Mouse (Mus musculus): ENCODE data around the gene Gm38431. TPM values are rescaled to one million over a fixed set of nuclear protein-coding genes. Genes with fewer than 3 reads are reported as not detected.

Gene Gm38431
- polyA plus RNA-seq, 1 experiment from 2014 or later: 1.3 TPM

GRCm38 (mm10) chr9:21133064-21133707 is 41.4 kb upstream of the Gm38431 start:
- WGBS: 68% methylated on average over 9 of the region's 9 CpGs
- peaks cover 11% of the 10 kb centered on the region for H3K36me3 ChIP-seq (ENCODE audit: control insufficient read depth, insufficient read depth, low read length)
- no peak overlapping the region for H3K4me2 ChIP-seq (ENCODE audit: low read length)
- H3K4me1 ChIP-seq (ENCODE audit: control insufficient read depth in 2 of 2, insufficient read depth in 2 of 2, low read length in 2 of 2): peaks cover 4 to 7% of the 10 kb centered on the region in 2 experiments; a peak in 2 of 4 replicates
- no peak overlapping the region for H3K27ac ChIP-seq (replicated peaks in 1 of 2; ENCODE audit: control insufficient read depth in 1 of 2, insufficient read depth in 1 of 2, low read depth in 2 of 2, low read length in 2 of 2)
- no peak for ATAC-seq (ENCODE audit: insufficient number of reproducible peaks, insufficient read depth, low FRiP score, low read depth)
- H3K4me3 ChIP-seq (ENCODE audit: control insufficient read depth in 1 of 2, insufficient read depth in 1 of 2, low read depth in 1 of 2, low read length in 2 of 2): no peak overlapping the region
- H3K27me3 ChIP-seq (ENCODE audit: control insufficient read depth, insufficient read depth, low read length): no peaks in the 10 kb centered on the region
- H3K9ac ChIP-seq (ENCODE audit: low read length): no peak overlapping the region
- no peaks in the 10 kb centered on the region for H3K9me3 ChIP-seq (ENCODE audit: control insufficient read depth, low read length)

- Histone ChIP-seq H3K36me3 (ENCODE audit: control insufficient read depth, insufficient read depth, low read length) (peaks cover 7% of the 10 kb centered on the region), H3K4me2 (ENCODE audit: low read length) (no peak overlapping the region), H3K4me1 (ENCODE audit: control insufficient read depth in 2 of 2, insufficient read depth in 2 of 2, low read length in 2 of 2) (peaks cover 4 to 7% of the 10 kb centered on the region in 2 experiments; a peak in 2 of 4 replicates), H3K9me3 (ENCODE audit: control insufficient read depth, low read length) (no peaks in the 10 kb centered on the region), H3K27me3 (ENCODE audit: control insufficient read depth, insufficient read depth, low read length) (no peaks in the 10 kb centered on the region), H3K9ac (ENCODE audit: low read length) (no peak overlapping the region), H3K4me3 (ENCODE audit: control insufficient read depth in 1 of 2, insufficient read depth in 1 of 2, low read depth in 1 of 2, low read length in 2 of 2) (no peak overlapping the region), H3K27ac (replicated peaks in 1 of 2; ENCODE audit: control insufficient read depth in 1 of 2, insufficient read depth in 1 of 2, low read depth in 2 of 2, low read length in 2 of 2) (no peak overlapping the region)
- no peak for ATAC-seq (ENCODE audit: insufficient number of reproducible peaks, insufficient read depth, low FRiP score, low read depth)
- WGBS: 75% methylated on average over 12 of the region's 12 CpGs
Observed at GRCm38 (mm10) chr9:21132102-21132775, 40.4 kb upstream of the Gm38431 start.

- WGBS: 6% methylated on average over 37 of the region's 37 CpGs
- Histone ChIP-seq H3K4me1 (ENCODE audit: control insufficient read depth in 2 of 2, insufficient read depth in 2 of 2, low read length in 2 of 2) (peaks cover 10 to 11% of the 10 kb centered on the region in 2 experiments), H3K9ac (ENCODE audit: low read length) (peak within 1 kb of the TSS; percentile 76), H3K9me3 (ENCODE audit: control insufficient read depth, low read length) (no peaks in the 10 kb centered on the region), H3K27ac (replicated peaks in 1 of 2; ENCODE audit: control insufficient read depth in 1 of 2, insufficient read depth in 1 of 2, low read depth in 2 of 2, low read length in 2 of 2) (peak within 1 kb of the TSS; percentile 49 to 56), H3K4me2 (ENCODE audit: low read length) (peak within 1 kb of the TSS; percentile 84), H3K27me3 (ENCODE audit: control insufficient read depth, insufficient read depth, low read length) (no peaks in the 10 kb centered on the region), H3K4me3 (ENCODE audit: control insufficient read depth in 1 of 2, insufficient read depth in 1 of 2, low read depth in 1 of 2, low read length in 2 of 2) (peak within 1 kb of the TSS; percentile 63 to 65), H3K36me3 (ENCODE audit: control insufficient read depth, insufficient read depth, low read length) (peaks cover 14% of the 10 kb centered on the region)
- ATAC-seq (ENCODE audit: insufficient number of reproducible peaks, insufficient read depth, low FRiP score, low read depth): peak; percentile 92
Observed at GRCm38 (mm10) chr9:21131059-21131956, 39.5 kb upstream of the Gm38431 start, which contains the start of gene Tyk2. Gene Tyk2, minus strand, starts transcription at chr9:21131243.

- Histone ChIP-seq H3K36me3 (ENCODE audit: control insufficient read depth, insufficient read depth, low read length) (peaks cover 55% of the 10 kb centered on the region), H3K9ac (ENCODE audit: low read length) (no peak overlapping the region), H3K27me3 (ENCODE audit: control insufficient read depth, insufficient read depth, low read length) (no peaks in the 10 kb centered on the region), H3K4me2 (ENCODE audit: low read length) (peak overlapping the region; percentile 2; the same call in 1 of the 2 replicates), H3K9me3 (ENCODE audit: control insufficient read depth, low read length) (no peaks in the 10 kb centered on the region), H3K27ac (replicated peaks in 1 of 2; ENCODE audit: control insufficient read depth in 1 of 2, insufficient read depth in 1 of 2, low read depth in 2 of 2, low read length in 2 of 2) (peak overlapping the region; percentile 70 to 74), H3K4me1 (ENCODE audit: control insufficient read depth in 2 of 2, insufficient read depth in 2 of 2, low read length in 2 of 2) (peaks cover 13 to 20% of the 10 kb centered on the region in 2 experiments), H3K4me3 (ENCODE audit: control insufficient read depth in 1 of 2, insufficient read depth in 1 of 2, low read depth in 1 of 2, low read length in 2 of 2) (no peak overlapping the region)
- WGBS: 2% methylated on average over 2 of the region's 2 CpGs
- ATAC-seq (ENCODE audit: insufficient number of reproducible peaks, insufficient read depth, low FRiP score, low read depth): peak; percentile 60
Observed at GRCm38 (mm10) chr9:21126259-21126627, 34.4 kb upstream of the Gm38431 start.

GRCm38 (mm10) chr9:21125502-21126258 is 33.9 kb upstream of the Gm38431 start:
- Histone ChIP-seq H3K27me3 (ENCODE audit: control insufficient read depth, insufficient read depth, low read length) (no peaks in the 10 kb centered on the region), H3K27ac (replicated peaks in 1 of 2; ENCODE audit: control insufficient read depth in 1 of 2, insufficient read depth in 1 of 2, low read depth in 2 of 2, low read length in 2 of 2) (peak overlapping the region; percentile 74 to 93), H3K9ac (ENCODE audit: low read length) (peak overlapping the region; percentile 45; the same call in 1 of the 2 replicates), H3K9me3 (ENCODE audit: control insufficient read depth, low read length) (no peaks in the 10 kb centered on the region), H3K36me3 (ENCODE audit: control insufficient read depth, insufficient read depth, low read length) (peaks cover 58% of the 10 kb centered on the region), H3K4me1 (ENCODE audit: control insufficient read depth in 2 of 2, insufficient read depth in 2 of 2, low read length in 2 of 2) (peaks cover 13 to 20% of the 10 kb centered on the region in 2 experiments), H3K4me3 (ENCODE audit: control insufficient read depth in 1 of 2, insufficient read depth in 1 of 2, low read depth in 1 of 2, low read length in 2 of 2) (no peak overlapping the region), H3K4me2 (ENCODE audit: low read length) (peak overlapping the region; percentile 2; the same call in 1 of the 2 replicates)
- WGBS: 73% methylated on average over 9 of the region's 9 CpGs
- 0 out of 2 replicates have a peak, but pooled peaks have one; percentile 1 for ATAC-seq (ENCODE audit: insufficient number of reproducible peaks, insufficient read depth, low FRiP score, low read depth)

GRCm38 (mm10) chr9:21124837-21125236 is 33.0 kb upstream of the Gm38431 start:
- no peak overlapping the region for H3K9ac ChIP-seq (ENCODE audit: low read length)
- H3K4me2 ChIP-seq (ENCODE audit: low read length): no peak overlapping the region
- H3K27ac ChIP-seq (replicated peaks in 1 of 2; ENCODE audit: control insufficient read depth in 1 of 2, insufficient read depth in 1 of 2, low read depth in 2 of 2, low read length in 2 of 2): peak overlapping the region in 1 of 2 experiments; percentile 74; a peak in 1 of 4 replicates
- H3K9me3 ChIP-seq (ENCODE audit: control insufficient read depth, low read length): no peaks in the 10 kb centered on the region
- peaks cover 66% of the 10 kb centered on the region for H3K36me3 ChIP-seq (ENCODE audit: control insufficient read depth, insufficient read depth, low read length)
- H3K4me1 ChIP-seq (ENCODE audit: control insufficient read depth in 2 of 2, insufficient read depth in 2 of 2, low read length in 2 of 2): peaks cover 13 to 16% of the 10 kb centered on the region in 2 experiments
- ATAC-seq (ENCODE audit: insufficient number of reproducible peaks, insufficient read depth, low FRiP score, low read depth): no peak
- 84% methylated on average over 5 of the region's 5 CpGs for WGBS
- H3K27me3 ChIP-seq (ENCODE audit: control insufficient read depth, insufficient read depth, low read length): no peaks in the 10 kb centered on the region
- H3K4me3 ChIP-seq (ENCODE audit: control insufficient read depth in 1 of 2, insufficient read depth in 1 of 2, low read depth in 1 of 2, low read length in 2 of 2): no peak overlapping the region
